Mouse (Mus musculus): ENCODE measurements around the gene Tspan4. TPM values are rescaled to one million over a fixed set of nuclear protein-coding genes. Genes with fewer than 3 reads are reported as not detected.

Gene Tspan4
- polyA plus RNA-seq, 1 experiment from 2014 or later = 72.8 TPM

- WGBS = 85% methylated on average over 7 of the region's 7 CpGs
- no peak overlapping the region for H3K4me3 ChIP-seq (replicated peaks)
- no peaks in the 10 kb centered on the region for H3K4me1 ChIP-seq
- no peak overlapping the region for H3K27ac ChIP-seq
- H3K4me2 ChIP-seq = no peak overlapping the region
- H3K9me3 ChIP-seq = no peaks in the 10 kb centered on the region
- H3K27me3 ChIP-seq (replicated peaks) = no peaks in the 10 kb centered on the region
- no peak for ATAC-seq (ENCODE audit: insufficient read depth, low FRiP score, low read depth)
- no peaks in the 10 kb centered on the region for H3K36me3 ChIP-seq
- H3K9ac ChIP-seq = no peak overlapping the region
These were observed 26.9 kb downstream of the Tspan4 start for GRCm38 (mm10) chr7:141501820-141502555.

- no peak overlapping the region for H3K9ac ChIP-seq
- ATAC-seq (ENCODE audit: insufficient read depth, low FRiP score, low read depth) = no peak
- no peak overlapping the region for H3K4me2 ChIP-seq
These were observed 27.5 kb downstream of the Tspan4 start for GRCm38 (mm10) chr7:141502556-141502905.

GRCm38 (mm10) chr7:141506278-141506677 is 31.2 kb downstream of the Tspan4 start:
- no peaks in the 10 kb centered on the region for H3K4me1 ChIP-seq
- 88% methylated on average over 2 of the region's 2 CpGs for WGBS
- no peaks in the 10 kb centered on the region for H3K9me3 ChIP-seq
- no peak overlapping the region for H3K4me3 ChIP-seq (replicated peaks)
- H3K27ac ChIP-seq = no peak overlapping the region
- no peaks in the 10 kb centered on the region for H3K36me3 ChIP-seq
- ATAC-seq (ENCODE audit: insufficient read depth, low FRiP score, low read depth) = peak; percentile 42; the same call in 1 of the 2 replicates
- H3K27me3 ChIP-seq (replicated peaks) = no peaks in the 10 kb centered on the region
- H3K4me2 ChIP-seq = no peak overlapping the region
- H3K9ac ChIP-seq = no peak overlapping the region

More at GRCm38 (mm10) chr7:141502556-141502905, 27.5 kb downstream of the Tspan4 start:
- H3K4me3 ChIP-seq (replicated peaks) = no peak overlapping the region
- H3K4me1 ChIP-seq = no peaks in the 10 kb centered on the region
- no peak overlapping the region for H3K27ac ChIP-seq
- H3K27me3 ChIP-seq (replicated peaks) = no peaks in the 10 kb centered on the region
- no peaks in the 10 kb centered on the region for H3K36me3 ChIP-seq
- no peaks in the 10 kb centered on the region for H3K9me3 ChIP-seq
- WGBS = 96% methylated on average over 5 of the region's 5 CpGs

GRCm38 (mm10) chr7:141508160-141508559 is 33.1 kb downstream of the Tspan4 start:
- H3K9ac ChIP-seq = no peak overlapping the region
- no peak overlapping the region for H3K4me2 ChIP-seq
- H3K9me3 ChIP-seq = no peaks in the 10 kb centered on the region
- no peak overlapping the region for H3K4me3 ChIP-seq (replicated peaks)
- ATAC-seq (ENCODE audit: insufficient read depth, low FRiP score, low read depth) = peak; percentile 87
- no peaks in the 10 kb centered on the region for H3K4me1 ChIP-seq
- H3K36me3 ChIP-seq = 0 out of 2 replicates have a peak, but pooled peaks cover under 1% of the 10 kb centered on the region
- H3K27ac ChIP-seq = no peak overlapping the region
- no peaks in the 10 kb centered on the region for H3K27me3 ChIP-seq (replicated peaks)

GRCm38 (mm10) chr7:141510196-141510595 is 35.2 kb downstream of the Tspan4 start:
- H3K9ac ChIP-seq = no peak overlapping the region
- ATAC-seq (ENCODE audit: insufficient read depth, low FRiP score, low read depth) = no peak
- H3K4me2 ChIP-seq = no peak overlapping the region
- H3K9me3 ChIP-seq = no peaks in the 10 kb centered on the region
- no peaks in the 10 kb centered on the region for H3K4me1 ChIP-seq
- H3K4me3 ChIP-seq (replicated peaks) = no peak overlapping the region
- H3K27me3 ChIP-seq (replicated peaks) = no peaks in the 10 kb centered on the region
- WGBS = 92% methylated on average over 5 of the region's 5 CpGs
- no peak overlapping the region for H3K27ac ChIP-seq
- H3K36me3 ChIP-seq = peaks cover 12% of the 10 kb centered on the region; the same call in 1 of the 2 replicates

GRCm38 (mm10) chr7:141510681-141511191 is 35.7 kb downstream of the Tspan4 start:
- peaks cover 15% of the 10 kb centered on the region; the same call in 1 of the 2 replicates for H3K36me3 ChIP-seq
- WGBS = 78% methylated on average over 8 of the region's 8 CpGs
- no peak overlapping the region for H3K9ac ChIP-seq

GRCm38 (mm10) chr7:141517638-141518037 is 42.6 kb downstream of the Tspan4 start:
- no peak for ATAC-seq (ENCODE audit: insufficient read depth, low FRiP score, low read depth)
- Histone ChIP-seq H3K4me1 (no peaks in the 10 kb centered on the region), H3K9me3 (no peaks in the 10 kb centered on the region), H3K27ac (no peak overlapping the region), H3K9ac (no peak overlapping the region), H3K4me2 (no peak overlapping the region), H3K36me3 (peaks cover 17% of the 10 kb centered on the region; the same call in 1 of the 2 replicates), H3K4me3 (replicated peaks) (no peak overlapping the region), H3K27me3 (replicated peaks) (no peaks in the 10 kb centered on the region)
- whole genome bisulfite sequencing = 88% methylated on average over 4 of the region's 4 CpGs

More at GRCm38 (mm10) chr7:141510681-141511191, 35.7 kb downstream of the Tspan4 start:
- Histone ChIP-seq H3K27ac (no peak overlapping the region), H3K4me3 (replicated peaks) (no peak overlapping the region), H3K4me1 (no peaks in the 10 kb centered on the region), H3K27me3 (replicated peaks) (no peaks in the 10 kb centered on the region), H3K9me3 (no peaks in the 10 kb centered on the region), H3K4me2 (no peak overlapping the region)
- no peak for ATAC-seq (ENCODE audit: insufficient read depth, low FRiP score, low read depth)

GRCm38 (mm10) chr7:141518296-141518695 is 43.3 kb downstream of the Tspan4 start:
- H3K36me3 ChIP-seq = peaks cover 15% of the 10 kb centered on the region; the same call in 1 of the 2 replicates
- H3K4me2 ChIP-seq = no peak overlapping the region
- 88% methylated on average over 5 of the region's 5 CpGs for WGBS
- no peaks in the 10 kb centered on the region for H3K9me3 ChIP-seq
- H3K27me3 ChIP-seq (replicated peaks) = no peaks in the 10 kb centered on the region
- no peaks in the 10 kb centered on the region for H3K4me1 ChIP-seq
- H3K4me3 ChIP-seq (replicated peaks) = no peak overlapping the region
- H3K9ac ChIP-seq = no peak overlapping the region
- no peak for ATAC-seq (ENCODE audit: insufficient read depth, low FRiP score, low read depth)
- H3K27ac ChIP-seq = no peak overlapping the region

- no peak overlapping the region for H3K9ac ChIP-seq
- H3K4me3 ChIP-seq (replicated peaks) = no peak overlapping the region
- no peaks in the 10 kb centered on the region for H3K9me3 ChIP-seq
- peaks cover 9% of the 10 kb centered on the region; the same call in 1 of the 2 replicates for H3K36me3 ChIP-seq
- H3K27me3 ChIP-seq (replicated peaks) = no peaks in the 10 kb centered on the region
- ATAC-seq (ENCODE audit: insufficient read depth, low FRiP score, low read depth) = peak; percentile 37; the same call in 1 of the 2 replicates
- 76% methylated on average over 3 of the region's 3 CpGs for WGBS
- no peaks in the 10 kb centered on the region for H3K4me1 ChIP-seq
- no peak overlapping the region for H3K4me2 ChIP-seq
- H3K27ac ChIP-seq = no peak overlapping the region
These were observed 43.9 kb downstream of the Tspan4 start for GRCm38 (mm10) chr7:141518926-141519325.

- H3K27ac ChIP-seq = no peak overlapping the region
- H3K9ac ChIP-seq = no peak overlapping the region
- H3K27me3 ChIP-seq (replicated peaks) = no peaks in the 10 kb centered on the region
- no peak overlapping the region for H3K4me3 ChIP-seq (replicated peaks)
- no peaks in the 10 kb centered on the region for H3K9me3 ChIP-seq
- WGBS = 71% methylated on average over 1 of the region's 1 CpGs
- no peak overlapping the region for H3K4me2 ChIP-seq
- H3K4me1 ChIP-seq = no peaks in the 10 kb centered on the region
- H3K36me3 ChIP-seq = 0 out of 2 replicates have a peak, but pooled peaks cover 8% of the 10 kb centered on the region
- ATAC-seq (ENCODE audit: insufficient read depth, low FRiP score, low read depth) = no peak
These were observed 44.8 kb downstream of the Tspan4 start for GRCm38 (mm10) chr7:141519795-141520194.

GRCm38 (mm10) chr7:141523007-141523406 is 48.0 kb downstream of the Tspan4 start:
- 53% methylated on average over 4 of the region's 4 CpGs for WGBS
- ATAC-seq (ENCODE audit: insufficient read depth, low FRiP score, low read depth) = no peak
- H3K9ac ChIP-seq = no peak overlapping the region
- H3K36me3 ChIP-seq = 0 out of 2 replicates have a peak, but pooled peaks cover 4% of the 10 kb centered on the region
- H3K27ac ChIP-seq = no peak overlapping the region
- H3K9me3 ChIP-seq = no peaks in the 10 kb centered on the region
- no peak overlapping the region for H3K4me2 ChIP-seq
- H3K27me3 ChIP-seq (replicated peaks) = no peaks in the 10 kb centered on the region
- no peak overlapping the region for H3K4me3 ChIP-seq (replicated peaks)
- H3K4me1 ChIP-seq = no peaks in the 10 kb centered on the region

- H3K27me3 ChIP-seq (replicated peaks) = no peaks in the 10 kb centered on the region
- no peak overlapping the region for H3K4me3 ChIP-seq (replicated peaks)
- no peak overlapping the region for H3K4me2 ChIP-seq
- H3K9ac ChIP-seq = no peak overlapping the region
- H3K4me1 ChIP-seq = no peaks in the 10 kb centered on the region
- H3K36me3 ChIP-seq = peaks cover 8% of the 10 kb centered on the region; the same call in 1 of the 2 replicates
- H3K27ac ChIP-seq = no peak overlapping the region
- 84% methylated on average over 4 of the region's 4 CpGs for WGBS
- H3K9me3 ChIP-seq = no peaks in the 10 kb centered on the region
- no peak for ATAC-seq (ENCODE audit: insufficient read depth, low FRiP score, low read depth)
These were observed 49.2 kb downstream of the Tspan4 start for GRCm38 (mm10) chr7:141524271-141524670.
